Mouse (Mus musculus) ES-E14 (cell line): Measurements from ENCODE around the gene Lta. TPM values are rescaled to one million over a fixed set of nuclear protein-coding genes. Genes with fewer than 3 reads are reported as not detected.
A peak's percentile ranks its signal among the peaks of the same experiment; 100 is the strongest.

Experiments
- DNase-seq: peaks from one replicate; pipeline ENCODE4 v3.0.0-alpha.2; 2013; ENCODE audit warnings: low read depth, low spot score
- H3K27ac ChIP-seq: 2 replicates; pipeline ENCODE4 v1.5.1; 2012; ENCODE audit warnings: low read depth, mild to moderate bottlenecking, low read length, moderate library complexity, mixed read lengths; ENCODE audit not compliant: poor library complexity, insufficient read depth, severe bottlenecking
- H3K36me3 ChIP-seq: 2 replicates; pipeline ENCODE4 v1.6.1; 2012; ENCODE audit warnings: mild to moderate bottlenecking, low read length, moderate library complexity, mixed read lengths; ENCODE audit not compliant: control insufficient read depth, poor library complexity, insufficient read depth, severe bottlenecking
- H3K4me1 ChIP-seq, 2 experiments: fragments of 150-350 bp in 1 of 2; sonication (generic) in 1 of 2; 2 replicates each; pipeline ENCODE4 v1.6.1; 2012; ENCODE audit warnings: low read length in 2 of 2, mild to moderate bottlenecking in 1 of 2, mixed read lengths in 1 of 2; ENCODE audit not compliant: control insufficient read depth in 2 of 2, insufficient read depth in 2 of 2, poor library complexity in 1 of 2
- H3K4me3 ChIP-seq, 2 experiments: fragments of 150-350 bp in 1 of 2; sonication (generic) in 1 of 2; 2 replicates each; pipeline ENCODE4 v1.5.1; 2012; ENCODE audit warnings: low read length in 2 of 2, low read depth in 1 of 2, mild to moderate bottlenecking in 1 of 2, mixed read lengths in 1 of 2; ENCODE audit not compliant: insufficient read depth in 1 of 2, poor library complexity in 1 of 2, severe bottlenecking in 1 of 2
- H3K9ac ChIP-seq: 2 replicates; pipeline ENCODE4 v1.6.1; 2012; ENCODE audit warnings: low read depth, mild to moderate bottlenecking, low read length, mixed read lengths; ENCODE audit not compliant: poor library complexity, insufficient read depth, severe bottlenecking
- H3K9me3 ChIP-seq: fragments of 150-350 bp; sonication (generic); 2 replicates; pipeline ENCODE4 v1.6.1; 2012; ENCODE audit warnings: low read depth, mild to moderate bottlenecking, low read length; ENCODE audit not compliant: control insufficient read depth, insufficient read depth
- CHD2 ChIP-seq: IDR thresholded peaks from 2 replicates; pipeline ENCODE4 v1.6.1; 2014; ENCODE audit warnings: mild to moderate bottlenecking, low read depth, low read length, inconsistent platforms
- HCFC1 ChIP-seq: IDR thresholded peaks from 2 replicates; pipeline ENCODE4 v1.6.1; 2012; ENCODE audit warnings: low read length, inconsistent platforms, borderline replicate concordance; ENCODE audit not compliant: insufficient read depth
- MAFK ChIP-seq: IDR thresholded peaks from 2 replicates; pipeline ENCODE4 v1.6.1; 2014; ENCODE audit warnings: mild to moderate bottlenecking, low read depth, low read length, inconsistent platforms; ENCODE audit not compliant: insufficient read depth
- ZC3H11A ChIP-seq: IDR thresholded peaks from 2 replicates; pipeline ENCODE4 v1.6.1; 2012; ENCODE audit warnings: low read depth, mild to moderate bottlenecking, inconsistent platforms, low read length, borderline replicate concordance
- ZNF384 ChIP-seq: IDR thresholded peaks from 2 replicates; pipeline ENCODE4 v1.6.1; 2012; ENCODE audit warnings: low read depth, low read length, inconsistent platforms
- in situ Hi-C, 2 experiments: fragments of 600-800 bp; cut with MboI; formaldehyde crosslinking; loops; one replicate each; pipeline ENCODE4 v1.15.1; 2025; ENCODE audit warnings: low sequenced_read_pairs in 2 of 2, inconsistent platforms in 1 of 2; ENCODE audit not compliant: unreplicated experiment in 2 of 2
- total RNA-seq: library from RNA; depleted of rRNA; stranded (reverse); fragments of 300-350 nt; gene quantifications from 2 replicates; pipeline ENCODE4 v1.2.3, GENCODE M21; 2012

Lta gene
- total RNA-seq, 1 experiment, result 0.13 TPM

- no peak for TF ChIP-seq ZC3H11A
- TF ChIP-seq HCFC1, result no peak
- no peak for TF ChIP-seq MAFK
- TF ChIP-seq ZNF384, result no peak
- no peak for TF ChIP-seq CHD2
- no peaks in the 10 kb centered on the region for H3K9me3 ChIP-seq
- no peaks in the 10 kb centered on the region for H3K36me3 ChIP-seq
- H3K4me3 ChIP-seq, result no peak overlapping the region
- DNase-seq, result no peak
- no peak overlapping the region for H3K9ac ChIP-seq
- no peaks in the 10 kb centered on the region for H3K4me1 ChIP-seq
- no peak overlapping the region for H3K27ac ChIP-seq
- in situ Hi-C loops, result no loop called here
These were observed 4.8 kb upstream of the Lta start for GRCm38 (mm10) chr17:35209785-35210535.

- no peak overlapping the region for H3K27ac ChIP-seq
- no peaks in the 10 kb centered on the region for H3K36me3 ChIP-seq
- no peaks in the 10 kb centered on the region for H3K4me1 ChIP-seq
- in situ Hi-C loops, result no loop called here
- no peak for DNase-seq
- H3K9ac ChIP-seq, result no peak overlapping the region
- peak overlapping the region; percentile 20 to 54; a peak in 3 of 4 replicates for H3K4me3 ChIP-seq
- H3K9me3 ChIP-seq, result no peaks in the 10 kb centered on the region
- TF ChIP-seq CHD2 (no peak), MAFK (no peak), HCFC1 (no peak), ZC3H11A (no peak), ZNF384 (peak; percentile 44; the same call in 1 of the 2 replicates)
These were observed 224 bp upstream of the Lta start for GRCm38 (mm10) chr17:35205380-35205769.

- in situ Hi-C loops, result no loop called here
- H3K9me3 ChIP-seq, result no peaks in the 10 kb centered on the region
- H3K36me3 ChIP-seq, result no peaks in the 10 kb centered on the region
- TF ChIP-seq MAFK, result no peak
- no peak for TF ChIP-seq ZNF384
- TF ChIP-seq CHD2, result no peak
- no peak for TF ChIP-seq HCFC1
- no peak for TF ChIP-seq ZC3H11A
- H3K27ac ChIP-seq, result no peak overlapping the region
- H3K4me3 ChIP-seq, result no peak overlapping the region
- H3K4me1 ChIP-seq, result no peaks in the 10 kb centered on the region
- no peak for DNase-seq
- H3K9ac ChIP-seq, result no peak overlapping the region
These were observed 2.7 kb downstream of the Lta start for GRCm38 (mm10) chr17:35202442-35202841.

GRCm38 (mm10) chr17:35201787-35202186 is 3.4 kb downstream of the Lta start, which contains the start of gene Tnf:
Gene Tnf (minus strand): TSS chr17:35202007.
- no peak within 1 kb of the TSS for H3K9ac ChIP-seq
- H3K4me3 ChIP-seq, result no peak within 1 kb of the TSS

More at GRCm38 (mm10) chr17:35201787-35202186, 3.4 kb downstream of the Lta start, which contains the start of gene Tnf:
- H3K36me3 ChIP-seq, result no peaks in the 10 kb centered on the region
- TF ChIP-seq ZNF384, result no peak
- no peak for TF ChIP-seq CHD2
- TF ChIP-seq ZC3H11A, result no peak
- no peak for TF ChIP-seq HCFC1
- TF ChIP-seq MAFK, result no peak
- in situ Hi-C loops, result no loop called here
- DNase-seq, result no peak
- H3K4me1 ChIP-seq, result no peaks in the 10 kb centered on the region
- no peaks in the 10 kb centered on the region for H3K9me3 ChIP-seq
- H3K27ac ChIP-seq, result no peak within 1 kb of the TSS
